Mouse (Mus musculus): ENCODE data around the gene Exosc1.
"Not testable (repeated sequence)": the region's sequence is repeated elsewhere in the genome, so short reads cannot be mapped to it uniquely, and the experiment has no call there.

Gene Exosc1

GRCm38 (mm10) chr19:41933179-41934086 is at the start of gene Exosc1, which contains the start of gene Zdhhc16:
Gene Exosc1 (minus strand): TSS chr19:41933423.
Gene Zdhhc16 (plus strand): TSS chr19:41933480.
- DNase-seq (ENCODE audit: low spot score): peak; percentile 98

- no peak for DNase-seq (ENCODE audit: low spot score)
Measured at GRCm38 (mm10) chr19:41982791-41983150, 49.5 kb upstream of the Exosc1 start.

- DNase-seq (ENCODE audit: low spot score): peak; percentile 43
Measured at GRCm38 (mm10) chr19:41981931-41982790, 48.9 kb upstream of the Exosc1 start.

GRCm38 (mm10) chr19:41981595-41981927 is 48.3 kb upstream of the Exosc1 start, which contains the start of gene Ubtd1:
Gene Ubtd1 (plus strand): TSS chr19:41981763.
- DNase-seq (ENCODE audit: low spot score): no peak

GRCm38 (mm10) chr19:41980819-41981594 is 47.8 kb upstream of the Exosc1 start, which contains the start of gene Mms19:
Gene Mms19 (minus strand): TSS chr19:41981157.
- peak; percentile 100 for DNase-seq (ENCODE audit: low spot score)

GRCm38 (mm10) chr19:41980422-41980818 is 47.2 kb upstream of the Exosc1 start:
- DNase-seq (ENCODE audit: low spot score): peak; percentile 56

GRCm38 (mm10) chr19:41973891-41974794 is 40.9 kb upstream of the Exosc1 start:
- no peak for DNase-seq (ENCODE audit: low spot score)

GRCm38 (mm10) chr19:41969618-41970017 is 36.4 kb upstream of the Exosc1 start:
- DNase-seq (ENCODE audit: low spot score): no peak

GRCm38 (mm10) chr19:41953574-41953973 is 20.4 kb upstream of the Exosc1 start:
- DNase-seq (ENCODE audit: low spot score): no peak

- peak; percentile 51 for DNase-seq (ENCODE audit: low spot score)
Measured at GRCm38 (mm10) chr19:41952287-41952686, 19.1 kb upstream of the Exosc1 start.

GRCm38 (mm10) chr19:41943841-41944240 is 10.6 kb upstream of the Exosc1 start:
- no peak for DNase-seq (ENCODE audit: low spot score)

- no peak for DNase-seq (ENCODE audit: low spot score)
Measured at GRCm38 (mm10) chr19:41938539-41938938, 5.3 kb upstream of the Exosc1 start.

GRCm38 (mm10) chr19:41935921-41936320 is 2.7 kb upstream of the Exosc1 start:
- DNase-seq (ENCODE audit: low spot score): no peak

GRCm38 (mm10) chr19:41934124-41934523 is 901 bp upstream of the Exosc1 start:
- DNase-seq (ENCODE audit: low spot score): peak; percentile 39

- DNase-seq (ENCODE audit: low spot score): peak; percentile 10
Measured at GRCm38 (mm10) chr19:41932686-41933085, 537 bp downstream of the Exosc1 start.

- DNase-seq (ENCODE audit: low spot score): no peak
Measured at GRCm38 (mm10) chr19:41920412-41921067, 12.7 kb downstream of the Exosc1 start.

- no peak for DNase-seq (ENCODE audit: low spot score)
Measured at GRCm38 (mm10) chr19:41919471-41919870, 13.8 kb downstream of the Exosc1 start.

GRCm38 (mm10) chr19:41916853-41917252 is 16.4 kb downstream of the Exosc1 start:
- DNase-seq (ENCODE audit: low spot score): no peak

- DNase-seq (ENCODE audit: low spot score): no peak
Measured at GRCm38 (mm10) chr19:41915294-41915693, 17.9 kb downstream of the Exosc1 start.

GRCm38 (mm10) chr19:41914592-41914882 is 18.7 kb downstream of the Exosc1 start:
- not testable (repeated sequence) for DNase-seq (ENCODE audit: low spot score)
